Mouse (Mus musculus) intestine, embryonic 15.5 days (tissue): ENCODE measurements at regions not wholly inside any gene's neighbourhood (a gene's known extent, or its start where the extent isn't known, plus 50 kb on each side); places are given as distances from the start of the nearest gene placed in this dataset.
"Not testable (repeated sequence)": the region's sequence is repeated elsewhere in the genome, so short reads cannot be mapped to it uniquely, and the experiment has no call there.

Experiments
- ATAC-seq: fragments of 200-750 bp; cut with Nextera tagmentation; 2 replicates; pipeline ENCODE4 v1.8.0; 2017; ENCODE audit warnings: moderate TSS enrichment, moderate library complexity
- H3K27ac ChIP-seq: fragments of 300-500 bp; sonication (generic); 2 replicates; pipeline ENCODE4 v1.5.1; 2015; ENCODE audit warnings: mild to moderate bottlenecking, inconsistent platforms
- H3K27me3 ChIP-seq: fragments of 300-500 bp; sonication (generic); replicated peaks from 2 replicates; pipeline ENCODE4 v1.6.1; 2015; ENCODE audit warnings: inconsistent platforms
- H3K36me3 ChIP-seq: fragments of 300-500 bp; sonication (generic); 2 replicates; pipeline ENCODE4 v1.6.1; 2015; ENCODE audit warnings: inconsistent platforms
- H3K4me1 ChIP-seq: fragments of 300-500 bp; sonication (generic); replicated peaks from 2 replicates; pipeline ENCODE4 v1.6.1; 2015; ENCODE audit warnings: inconsistent platforms
- H3K4me2 ChIP-seq: fragments of 300-500 bp; sonication (generic); replicated peaks from 2 replicates; pipeline ENCODE4 v1.6.1; 2015; ENCODE audit warnings: mild to moderate bottlenecking, inconsistent platforms
- H3K4me3 ChIP-seq: fragments of 300-500 bp; sonication (generic); replicated peaks from 2 replicates; pipeline ENCODE4 v1.5.1; 2015; ENCODE audit warnings: inconsistent platforms
- H3K9ac ChIP-seq: fragments of 300-500 bp; sonication (generic); 2 replicates; pipeline ENCODE4 v1.6.1; 2015; ENCODE audit warnings: inconsistent platforms
- H3K9me3 ChIP-seq: fragments of 300-500 bp; sonication (generic); 2 replicates; pipeline ENCODE4 v1.6.1; 2016; ENCODE audit warnings: inconsistent platforms
- WGBS: fragments of 180-500 bp; shearing (Covaris S2); methylation state at CpG from one replicate; pipeline ENCODE4 v1.1.7; 2015; 5-methylcytosine and 5-hydroxymethylcytosine counted together

DNA sequence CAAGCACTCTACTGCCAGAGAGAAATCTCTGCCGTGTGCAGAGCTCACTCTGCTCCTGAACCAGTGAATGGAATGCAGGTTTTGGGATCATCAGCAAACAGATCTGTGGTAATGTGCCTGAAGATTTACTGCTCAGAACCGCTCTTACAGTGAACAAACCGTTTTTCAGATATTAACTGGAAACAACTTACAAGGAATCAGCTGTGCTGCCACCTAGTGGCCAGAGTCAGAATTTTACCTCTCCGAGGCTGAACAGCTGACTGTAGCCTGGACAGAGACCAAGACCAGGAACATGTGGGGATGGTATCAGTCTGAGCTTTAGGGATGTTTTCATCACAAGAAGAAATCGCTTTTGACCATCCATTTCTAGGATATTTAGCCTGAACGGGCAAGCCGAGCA, 65.3 kb downstream of the Gm15023 start:
- not testable (repeated sequence) for H3K4me3 ChIP-seq
- WGBS = 30% methylated on average over 7 of the region's 7 CpGs

DNA sequence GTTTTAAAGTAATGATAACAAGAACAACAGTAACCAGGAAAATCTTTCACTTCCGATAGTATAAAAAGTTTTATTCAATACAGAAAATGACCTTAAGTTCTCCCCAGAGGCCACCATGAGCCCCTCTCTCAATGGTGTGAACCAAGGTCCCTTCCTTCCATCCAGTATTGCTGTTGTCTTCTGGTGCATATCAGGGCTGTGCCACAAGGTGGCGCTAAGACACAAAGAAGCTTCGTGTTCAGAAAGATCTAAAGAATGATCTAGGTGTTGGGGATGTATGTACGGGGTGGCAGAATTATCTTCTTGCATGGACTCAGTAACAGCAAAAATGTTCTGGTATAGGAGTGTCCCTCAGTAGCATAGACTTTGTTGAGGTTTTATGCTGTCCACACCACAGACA, 66.6 kb downstream of the Gm15023 start:
- H3K27ac ChIP-seq, H3K4me2 ChIP-seq: not testable (repeated sequence)
- 30% methylated on average over 4 of the region's 4 CpGs for WGBS

More for the DNA sequence above, 65.3 kb downstream of the Gm15023 start:
- not testable (repeated sequence) for H3K4me2 ChIP-seq, H3K4me1 ChIP-seq, H3K36me3 ChIP-seq, H3K9ac ChIP-seq, H3K27ac ChIP-seq, ATAC-seq, H3K9me3 ChIP-seq, H3K27me3 ChIP-seq

DNA sequence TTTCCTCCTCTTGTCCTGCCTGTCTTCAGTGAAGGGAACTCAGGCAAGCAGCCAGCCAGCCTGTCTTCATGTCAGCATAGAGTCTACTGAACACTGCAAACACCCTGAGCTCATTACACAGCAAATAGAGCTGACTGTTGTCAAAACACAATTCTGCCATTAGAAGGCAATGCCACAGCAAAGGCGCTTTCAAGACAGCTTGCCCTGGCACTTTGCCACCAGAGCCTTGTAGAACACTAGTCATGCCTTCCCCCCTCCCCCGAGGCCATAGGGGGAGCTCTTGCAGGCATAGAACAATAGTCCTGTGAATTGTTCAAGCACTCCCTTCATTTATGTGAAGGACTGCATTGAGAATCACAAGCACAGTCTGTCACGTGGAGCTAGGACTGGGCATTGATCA, 75.8 kb downstream of the Gm15023 start:
- no peaks in the 10 kb centered on the region for H3K9me3 ChIP-seq
- ATAC-seq = no peak
- WGBS = 68% methylated on average over 3 of the region's 3 CpGs

More for the DNA sequence above, 66.6 kb downstream of the Gm15023 start:
- H3K4me3 ChIP-seq, H3K9ac ChIP-seq, H3K9me3 ChIP-seq, H3K27me3 ChIP-seq, ATAC-seq, H3K4me1 ChIP-seq, H3K36me3 ChIP-seq: not testable (repeated sequence)

DNA sequence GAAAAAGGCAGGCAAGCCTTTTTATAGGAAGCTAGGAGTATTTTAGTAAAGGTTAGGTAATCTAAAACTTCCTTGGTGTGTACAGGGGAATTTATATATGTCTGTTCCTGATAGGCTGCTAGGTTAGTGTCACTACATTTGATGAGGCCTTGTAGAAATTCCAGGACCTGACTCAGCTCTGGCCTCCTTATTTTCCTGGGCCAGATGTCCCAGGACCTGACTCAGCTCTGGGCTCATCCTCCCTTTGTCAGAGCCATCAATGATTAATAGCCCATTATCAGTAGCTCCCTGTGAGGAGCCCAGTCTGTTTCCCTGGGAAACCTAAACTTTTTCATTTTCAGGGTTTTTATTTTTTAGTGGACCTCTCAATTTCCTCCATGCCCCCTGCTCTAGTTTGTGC, 79.3 kb downstream of the Gm15023 start:
- no peak for ATAC-seq

More for the DNA sequence above, 75.8 kb downstream of the Gm15023 start:
- no peak overlapping the region for H3K27ac ChIP-seq
- H3K36me3 ChIP-seq = no peaks in the 10 kb centered on the region
- H3K4me1 ChIP-seq = no peaks in the 10 kb centered on the region
- H3K27me3 ChIP-seq = no peaks in the 10 kb centered on the region
- no peak overlapping the region for H3K4me3 ChIP-seq
- H3K4me2 ChIP-seq = no peak overlapping the region
- no peak overlapping the region for H3K9ac ChIP-seq

DNA sequence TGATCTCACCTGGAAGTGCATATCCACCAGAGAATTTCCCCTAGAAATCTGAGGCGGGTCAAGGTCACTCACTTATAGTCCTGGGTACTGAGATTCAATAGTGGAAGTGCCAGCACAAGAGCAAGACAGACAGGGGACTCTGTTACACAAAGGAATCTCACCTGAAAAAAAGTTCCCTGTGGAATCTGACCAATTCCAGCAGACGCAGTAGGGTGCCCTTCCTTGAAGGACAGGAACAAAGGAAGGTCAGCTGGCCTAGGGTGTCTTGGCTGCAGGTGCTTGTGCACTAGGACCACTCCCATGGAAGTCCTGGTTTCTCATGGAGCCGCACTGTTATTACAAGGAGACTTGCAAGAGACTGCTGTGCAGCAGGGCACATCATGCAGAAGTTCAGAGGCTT, 81.2 kb downstream of the Gm15023 start:
- Histone ChIP-seq H3K9ac (no peak overlapping the region), H3K4me1 (no peaks in the 10 kb centered on the region), H3K4me3 (no peak overlapping the region), H3K9me3 (no peaks in the 10 kb centered on the region), H3K36me3 (no peaks in the 10 kb centered on the region), H3K27me3 (no peaks in the 10 kb centered on the region), H3K4me2 (no peak overlapping the region), H3K27ac (no peak overlapping the region)
- ATAC-seq = no peak
- 53% methylated on average over 3 of the region's 3 CpGs for WGBS

More for the DNA sequence above, 79.3 kb downstream of the Gm15023 start:
- Histone ChIP-seq H3K9ac (no peak overlapping the region), H3K27ac (no peak overlapping the region), H3K4me1 (no peaks in the 10 kb centered on the region), H3K36me3 (no peaks in the 10 kb centered on the region), H3K4me3 (no peak overlapping the region), H3K4me2 (no peak overlapping the region), H3K27me3 (no peaks in the 10 kb centered on the region), H3K9me3 (no peaks in the 10 kb centered on the region)

DNA sequence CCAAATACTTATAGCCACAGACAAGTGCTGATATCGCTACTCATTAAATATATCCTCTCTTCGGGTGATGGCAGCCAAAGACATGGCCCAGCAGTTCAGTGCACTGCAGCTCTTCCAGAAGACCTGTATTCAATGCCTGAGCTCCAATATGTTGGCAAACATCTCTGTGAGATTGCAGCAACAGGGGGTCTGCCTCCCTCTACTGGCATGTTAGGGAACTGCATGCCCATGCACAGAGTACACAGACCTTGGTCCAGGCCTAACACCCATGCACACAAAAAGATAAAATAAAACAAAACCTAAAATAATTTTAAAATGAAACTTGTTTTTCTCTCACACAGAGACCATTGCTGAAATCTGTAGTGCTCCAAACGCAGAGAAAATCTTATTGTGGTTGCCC, 82.1 kb upstream of the Zmat1 start:
- not testable (repeated sequence) for H3K27ac ChIP-seq, H3K27me3 ChIP-seq, H3K9ac ChIP-seq, H3K9me3 ChIP-seq, H3K36me3 ChIP-seq, H3K4me3 ChIP-seq, H3K4me1 ChIP-seq, H3K4me2 ChIP-seq
- ATAC-seq = peak; percentile 65
- WGBS = 20% methylated on average over 2 of the region's 3 CpGs

DNA sequence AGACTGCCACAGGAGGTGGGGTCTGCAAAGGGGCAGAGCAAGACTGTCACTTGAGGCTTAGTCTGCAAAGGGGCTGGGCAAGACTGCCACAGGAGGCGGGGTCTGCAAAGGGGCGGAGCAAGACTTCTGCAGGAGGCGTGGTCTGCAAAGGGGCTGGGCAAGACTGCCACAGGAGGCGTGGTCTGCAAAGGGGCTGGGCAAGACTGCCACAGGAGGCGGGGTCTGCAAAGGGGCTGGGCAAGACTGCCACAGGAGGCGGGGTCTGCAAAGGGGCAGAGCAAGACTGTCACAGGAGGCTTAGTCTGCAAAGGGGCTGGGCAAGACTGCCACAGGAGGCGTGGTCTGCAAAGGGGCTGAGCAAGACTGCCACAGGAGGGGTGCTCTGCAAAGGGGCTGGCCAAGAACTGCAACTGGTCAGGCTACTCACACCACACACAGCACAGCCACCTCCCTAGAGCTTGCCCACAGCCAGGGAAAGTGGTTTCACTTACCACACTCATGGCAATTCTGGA, 78.1 kb upstream of the Zmat1 start:
- 34% methylated on average over 7 of the region's 7 CpGs for WGBS
- not testable (repeated sequence) for H3K27me3 ChIP-seq, H3K4me3 ChIP-seq, H3K4me1 ChIP-seq, H3K27ac ChIP-seq, H3K4me2 ChIP-seq, H3K9ac ChIP-seq, H3K9me3 ChIP-seq, H3K36me3 ChIP-seq
- ATAC-seq = peak; percentile 54

DNA sequence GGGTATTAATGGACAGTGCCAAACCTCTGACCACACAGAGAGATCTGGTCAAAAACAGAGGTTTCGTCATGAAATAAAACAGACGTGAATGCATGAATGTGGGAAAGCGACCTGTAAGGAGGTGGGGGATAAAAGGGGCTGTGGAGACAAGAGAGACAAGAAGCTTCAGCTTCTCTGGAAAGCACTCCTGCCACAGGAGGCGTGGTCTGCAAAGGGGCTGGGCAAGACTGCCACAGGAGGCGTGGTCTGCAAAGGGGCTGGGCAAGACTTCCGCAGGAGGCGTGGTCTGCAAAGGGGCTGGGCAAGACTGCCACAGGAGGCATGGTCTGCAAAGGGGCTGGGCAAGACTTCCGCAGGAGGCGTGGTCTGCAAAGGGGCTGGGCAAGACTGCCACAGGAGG, 77.6 kb upstream of the Zmat1 start:
- H3K9me3 ChIP-seq, H3K36me3 ChIP-seq, H3K27ac ChIP-seq, H3K4me2 ChIP-seq, H3K4me3 ChIP-seq, H3K4me1 ChIP-seq, H3K27me3 ChIP-seq, H3K9ac ChIP-seq: not testable (repeated sequence)
- ATAC-seq = peak; percentile 20; the same call in 1 of the 2 replicates
- 39% methylated on average over 7 of the region's 9 CpGs for WGBS

DNA sequence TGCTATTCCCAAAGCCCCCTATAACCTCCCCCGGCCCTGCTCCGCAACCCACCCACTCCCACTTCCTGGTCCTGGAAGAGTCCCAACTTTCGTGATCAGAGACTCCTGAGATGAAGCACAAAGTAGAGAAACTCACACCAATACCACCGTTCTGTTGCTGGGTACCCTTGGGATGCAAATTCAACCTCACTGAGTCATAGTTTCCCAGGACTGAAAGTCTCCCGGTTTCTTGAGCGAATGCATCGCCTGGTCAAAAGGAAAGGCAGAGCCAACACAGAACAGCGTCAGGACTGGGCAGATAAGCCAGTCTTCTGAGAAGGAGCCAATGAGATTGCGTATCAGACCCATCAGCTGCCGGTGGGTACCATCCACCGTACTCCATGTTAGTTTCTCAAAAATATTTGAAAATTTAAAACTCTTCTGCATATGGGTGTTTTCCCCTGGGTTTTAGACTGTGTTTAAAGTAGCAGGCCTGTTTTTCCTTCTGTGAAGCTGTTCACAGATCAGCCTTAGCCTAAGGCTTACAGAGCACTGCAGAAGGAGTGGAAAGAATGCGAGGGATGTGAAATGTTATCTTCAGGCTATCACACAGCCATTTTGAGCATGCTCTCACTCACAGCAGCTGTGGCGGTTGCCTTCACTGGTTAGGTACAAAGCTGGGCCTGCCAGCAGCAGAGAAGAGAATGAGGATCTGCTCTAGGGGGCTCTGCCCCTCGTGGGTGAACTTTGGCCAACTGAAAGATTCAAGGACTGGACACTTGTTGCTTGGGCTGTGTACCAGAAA, 77.0 kb upstream of the Zmat1 start:
- H3K4me1 ChIP-seq, H3K9ac ChIP-seq, H3K27ac ChIP-seq, H3K36me3 ChIP-seq, H3K9me3 ChIP-seq, H3K4me3 ChIP-seq, H3K27me3 ChIP-seq, H3K4me2 ChIP-seq: not testable (repeated sequence)
- 68% methylated on average over 14 of the region's 14 CpGs for WGBS
- ATAC-seq = peak; percentile 41; the same call in 1 of the 2 replicates

DNA sequence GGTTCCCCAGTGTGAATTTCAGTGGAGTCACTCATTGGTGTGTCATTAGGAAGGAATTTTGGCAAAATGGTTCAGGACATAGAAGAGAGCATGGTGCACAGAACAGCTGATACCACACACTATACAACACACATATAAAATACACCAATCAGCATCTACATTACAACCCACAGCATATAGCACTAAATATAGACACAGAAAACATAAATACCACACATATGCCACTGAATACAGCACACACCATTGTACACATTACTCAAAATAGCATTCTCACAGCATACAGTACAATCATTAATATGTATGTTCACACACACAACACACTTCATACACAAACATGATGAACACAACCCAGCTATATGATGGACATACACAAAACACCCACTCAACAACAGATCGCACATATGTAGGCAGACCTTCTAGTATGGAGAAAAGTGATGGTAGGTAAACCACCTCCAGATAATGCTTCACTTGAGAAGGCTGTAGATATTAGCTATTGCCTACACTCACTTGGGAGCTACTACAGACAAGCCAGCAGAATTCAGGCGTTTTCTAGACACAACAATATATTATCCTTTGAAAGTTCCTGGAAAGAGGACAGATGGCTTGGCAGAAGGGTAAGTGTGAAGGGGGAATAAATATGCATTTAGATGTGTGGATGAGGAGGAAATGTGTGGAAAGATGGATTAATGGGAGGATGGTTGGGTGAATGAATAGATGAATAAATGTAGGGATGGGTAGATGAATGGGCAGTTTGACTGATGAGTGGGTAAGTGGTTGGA, 71.6 kb upstream of the Zmat1 start:
- H3K9ac ChIP-seq = no peak overlapping the region
- ATAC-seq = no peak
- no peak overlapping the region for H3K4me3 ChIP-seq
- H3K4me1 ChIP-seq = no peaks in the 10 kb centered on the region
- no peak overlapping the region for H3K27ac ChIP-seq
- H3K4me2 ChIP-seq = no peak overlapping the region
- H3K36me3 ChIP-seq = no peaks in the 10 kb centered on the region
- H3K9me3 ChIP-seq = no peaks in the 10 kb centered on the region
- H3K27me3 ChIP-seq = no peaks in the 10 kb centered on the region
- WGBS = 76% methylated on average over 2 of the region's 2 CpGs

DNA sequence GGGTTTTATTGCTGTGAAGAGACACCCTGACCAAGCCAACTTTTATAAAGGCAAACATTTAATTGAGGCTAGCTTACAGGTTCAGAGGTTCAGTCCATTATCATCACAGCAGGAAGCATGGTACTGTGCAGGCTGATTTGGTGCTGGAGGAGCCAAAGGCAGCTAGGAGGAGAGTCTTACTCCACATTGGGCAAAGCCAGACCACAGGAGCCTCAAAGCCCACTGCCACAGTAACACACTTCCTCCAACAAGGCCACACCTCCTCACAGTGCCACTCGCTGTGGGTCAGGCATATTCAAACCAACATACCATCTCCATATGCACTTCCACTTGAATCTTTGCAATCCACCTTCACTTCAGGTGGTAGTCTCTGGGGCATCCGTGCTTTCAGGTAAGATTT, 70.4 kb upstream of the Zmat1 start:
- Histone ChIP-seq H3K27ac (no peak overlapping the region), H3K4me1 (no peaks in the 10 kb centered on the region), H3K9me3 (no peaks in the 10 kb centered on the region), H3K9ac (no peak overlapping the region), H3K4me3 (no peak overlapping the region), H3K27me3 (no peaks in the 10 kb centered on the region), H3K36me3 (no peaks in the 10 kb centered on the region), H3K4me2 (no peak overlapping the region)
- 81% methylated on average over 2 of the region's 2 CpGs for WGBS
- no peak for ATAC-seq

DNA sequence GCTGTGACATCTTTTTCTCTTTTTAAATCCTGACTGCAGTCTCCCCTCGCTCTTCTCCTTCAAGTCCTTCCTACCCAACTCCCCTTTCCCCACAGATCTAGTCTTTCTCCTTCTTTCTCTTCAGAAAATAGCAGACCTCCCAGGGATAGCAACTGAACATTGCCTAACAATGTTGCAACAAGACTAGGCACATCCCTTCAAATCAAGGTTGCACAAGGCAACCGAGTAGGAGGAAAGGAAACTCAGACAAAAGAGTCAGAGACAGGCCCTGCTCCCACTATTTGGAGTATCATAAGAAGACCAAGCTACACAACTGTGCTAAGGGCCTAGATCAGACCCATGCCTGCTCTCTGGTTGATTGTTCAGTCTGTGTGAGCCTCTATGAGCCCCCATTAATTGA, 66.9 kb upstream of the Zmat1 start:
- Histone ChIP-seq H3K27ac (no peak overlapping the region), H3K27me3 (no peaks in the 10 kb centered on the region), H3K9ac (no peak overlapping the region), H3K9me3 (no peaks in the 10 kb centered on the region), H3K36me3 (no peaks in the 10 kb centered on the region), H3K4me1 (no peaks in the 10 kb centered on the region), H3K4me3 (no peak overlapping the region), H3K4me2 (no peak overlapping the region)
- WGBS = 80% methylated on average over 2 of the region's 2 CpGs
- ATAC-seq = no peak

DNA sequence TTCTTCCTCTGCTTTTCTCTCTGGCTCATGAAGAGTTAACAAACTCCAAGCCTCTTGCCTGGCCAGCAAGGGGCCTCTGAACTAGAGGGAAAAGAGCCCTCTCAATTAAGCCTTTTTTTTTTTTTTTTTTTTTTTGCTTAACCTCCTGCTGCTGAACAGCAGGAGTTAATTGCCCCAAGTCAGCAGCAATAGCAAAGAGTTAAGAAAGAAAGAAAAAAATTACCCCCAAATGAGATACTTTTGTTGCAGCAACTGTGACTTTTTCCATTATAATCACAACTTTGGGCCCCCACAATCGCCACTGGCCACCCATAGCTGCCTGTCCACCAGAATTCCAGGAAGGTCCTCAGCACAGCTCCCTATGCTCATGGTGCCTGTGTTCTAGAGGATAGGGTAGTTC, 60.4 kb upstream of the Zmat1 start:
- Histone ChIP-seq H3K4me3 (no peak overlapping the region), H3K27me3 (no peaks in the 10 kb centered on the region), H3K9me3 (no peaks in the 10 kb centered on the region), H3K36me3 (no peaks in the 10 kb centered on the region), H3K4me2 (no peak overlapping the region), H3K9ac (no peak overlapping the region), H3K27ac (no peak overlapping the region), H3K4me1 (no peaks in the 10 kb centered on the region)
- no peak for ATAC-seq
- WGBS = 14% methylated on average over 1 of the region's 1 CpGs
